Mouse (Mus musculus): ENCODE measurements around the gene Ccdc97. TPM values are rescaled to one million over a fixed set of nuclear protein-coding genes. Genes with fewer than 3 reads are reported as not detected.

Gene Ccdc97
- polyA plus RNA-seq, 1 experiment from 2014 or later, result 30.8 TPM

DNA sequence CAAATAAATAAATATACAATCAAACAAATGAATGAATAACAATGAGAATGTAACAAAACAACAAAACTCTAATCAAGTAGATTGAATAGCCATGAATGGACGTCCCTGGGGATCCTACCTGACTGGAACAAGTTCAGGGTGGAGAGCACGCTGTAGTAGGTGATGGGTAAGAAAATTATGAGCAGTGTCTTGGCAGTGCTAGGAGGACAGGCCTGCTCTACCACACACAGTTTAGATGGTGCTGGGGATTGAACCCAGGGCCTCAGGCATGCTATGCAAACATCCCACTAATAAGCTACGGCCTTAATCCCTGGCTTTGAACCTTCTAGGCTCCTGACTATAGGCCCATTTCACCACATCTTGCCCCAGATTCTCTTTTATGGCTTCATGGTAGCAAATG is 1.4 kb downstream of the Ccdc97 start:
- Histone ChIP-seq H3K4me3 (ENCODE audit: low read depth, low read length) (peak overlapping the region; percentile 73; the same call in 1 of the 2 replicates), H3K9ac (replicated peaks; ENCODE audit: low read depth, low read length) (peak overlapping the region; percentile 51), H3K4me1 (ENCODE audit: control insufficient read depth, insufficient read depth, low read length) (peaks cover 11% of the 10 kb centered on the region; the same call in 1 of the 2 replicates), H3K36me3 (ENCODE audit: control insufficient read depth, insufficient read depth, low read length) (peaks cover 53% of the 10 kb centered on the region), H3K9me3 (ENCODE audit: control insufficient read depth, low read depth, low read length) (no peaks in the 10 kb centered on the region), H3K4me2 (replicated peaks; ENCODE audit: low read depth, low read length) (peak overlapping the region; percentile 92), H3K27ac (ENCODE audit: low read length) (no peak overlapping the region), H3K27me3 (ENCODE audit: control insufficient read depth, insufficient read depth, low read length) (no peaks in the 10 kb centered on the region)
- WGBS, result 90% methylated on average over 3 of the region's 3 CpGs
- ATAC-seq (ENCODE audit: insufficient number of reproducible peaks, insufficient read depth, low FRiP score, low read depth), result no peak

- Histone ChIP-seq H3K4me2 (replicated peaks; ENCODE audit: low read depth, low read length) (no peak overlapping the region), H3K27ac (ENCODE audit: low read length) (no peak overlapping the region), H3K4me1 (ENCODE audit: control insufficient read depth, insufficient read depth, low read length) (peaks cover 21% of the 10 kb centered on the region; the same call in 1 of the 2 replicates), H3K36me3 (ENCODE audit: control insufficient read depth, insufficient read depth, low read length) (peaks cover 41% of the 10 kb centered on the region), H3K9me3 (ENCODE audit: control insufficient read depth, low read depth, low read length) (no peaks in the 10 kb centered on the region), H3K4me3 (ENCODE audit: low read depth, low read length) (no peak overlapping the region), H3K9ac (replicated peaks; ENCODE audit: low read depth, low read length) (no peak overlapping the region), H3K27me3 (ENCODE audit: control insufficient read depth, insufficient read depth, low read length) (no peaks in the 10 kb centered on the region)
- whole genome bisulfite sequencing, result 95% methylated on average over 22 of the region's 22 CpGs
- ATAC-seq (ENCODE audit: insufficient number of reproducible peaks, insufficient read depth, low FRiP score, low read depth), result no peak
Measured at GRCm38 (mm10) chr7:25715731-25716271, 3.1 kb downstream of the Ccdc97 start.

- H3K4me3 ChIP-seq (ENCODE audit: low read depth, low read length), result no peak overlapping the region
- no peak overlapping the region for H3K9ac ChIP-seq (replicated peaks; ENCODE audit: low read depth, low read length)
- H3K9me3 ChIP-seq (ENCODE audit: control insufficient read depth, low read depth, low read length), result no peaks in the 10 kb centered on the region
- H3K36me3 ChIP-seq (ENCODE audit: control insufficient read depth, insufficient read depth, low read length), result peaks cover 36% of the 10 kb centered on the region
- no peak overlapping the region for H3K4me2 ChIP-seq (replicated peaks; ENCODE audit: low read depth, low read length)
- no peak overlapping the region for H3K27ac ChIP-seq (ENCODE audit: low read length)
- H3K4me1 ChIP-seq (ENCODE audit: control insufficient read depth, insufficient read depth, low read length), result peaks cover 33% of the 10 kb centered on the region; the same call in 1 of the 2 replicates
- no peak for ATAC-seq (ENCODE audit: insufficient number of reproducible peaks, insufficient read depth, low FRiP score, low read depth)
- H3K27me3 ChIP-seq (ENCODE audit: control insufficient read depth, insufficient read depth, low read length), result no peaks in the 10 kb centered on the region
- 89% methylated on average over 8 of the region's 8 CpGs for WGBS
Measured at GRCm38 (mm10) chr7:25714581-25714980, 4.3 kb downstream of the Ccdc97 start.

GRCm38 (mm10) chr7:25712801-25713200 is 6.1 kb downstream of the Ccdc97 start:
- WGBS, result 91% methylated on average over 9 of the region's 9 CpGs
- H3K9ac ChIP-seq (replicated peaks; ENCODE audit: low read depth, low read length), result no peak overlapping the region
- peaks cover 28% of the 10 kb centered on the region; the same call in 1 of the 2 replicates for H3K4me1 ChIP-seq (ENCODE audit: control insufficient read depth, insufficient read depth, low read length)
- no peaks in the 10 kb centered on the region for H3K9me3 ChIP-seq (ENCODE audit: control insufficient read depth, low read depth, low read length)
- H3K36me3 ChIP-seq (ENCODE audit: control insufficient read depth, insufficient read depth, low read length), result peaks cover 36% of the 10 kb centered on the region
- no peak overlapping the region for H3K4me2 ChIP-seq (replicated peaks; ENCODE audit: low read depth, low read length)
- H3K27ac ChIP-seq (ENCODE audit: low read length), result no peak overlapping the region
- H3K27me3 ChIP-seq (ENCODE audit: control insufficient read depth, insufficient read depth, low read length), result no peaks in the 10 kb centered on the region
- H3K4me3 ChIP-seq (ENCODE audit: low read depth, low read length), result no peak overlapping the region
- no peak for ATAC-seq (ENCODE audit: insufficient number of reproducible peaks, insufficient read depth, low FRiP score, low read depth)

DNA sequence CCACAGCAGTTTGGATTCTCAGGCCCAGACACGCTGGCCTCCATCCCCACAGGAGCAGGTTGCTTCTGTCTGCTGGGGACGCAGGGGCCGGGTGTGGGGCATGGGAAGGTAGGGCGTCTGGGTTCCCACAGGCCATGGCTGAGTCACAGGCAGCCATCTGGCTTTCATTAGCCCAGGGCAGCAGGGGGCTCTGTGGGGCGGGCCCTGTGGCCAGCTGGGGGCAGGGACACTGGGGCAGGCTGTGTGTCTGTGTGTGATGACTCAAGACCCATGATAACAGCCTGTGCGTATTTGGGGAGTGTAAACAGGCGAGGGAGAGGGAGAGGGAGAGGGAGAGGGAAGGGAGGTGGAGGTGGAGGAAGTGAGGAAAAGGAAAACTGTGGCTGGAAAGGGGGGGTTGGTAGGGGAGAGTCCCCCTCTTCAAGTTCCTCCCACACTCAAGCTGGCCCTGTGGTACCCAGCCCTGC is 7.1 kb downstream of the Ccdc97 start:
- Histone ChIP-seq H3K9ac (replicated peaks; ENCODE audit: low read depth, low read length) (no peak overlapping the region), H3K4me3 (ENCODE audit: low read depth, low read length) (no peak overlapping the region), H3K36me3 (ENCODE audit: control insufficient read depth, insufficient read depth, low read length) (peaks cover 36% of the 10 kb centered on the region), H3K27ac (ENCODE audit: low read length) (no peak overlapping the region), H3K4me1 (ENCODE audit: control insufficient read depth, insufficient read depth, low read length) (peaks cover 34% of the 10 kb centered on the region; the same call in 1 of the 2 replicates), H3K27me3 (ENCODE audit: control insufficient read depth, insufficient read depth, low read length) (no peaks in the 10 kb centered on the region), H3K9me3 (ENCODE audit: control insufficient read depth, low read depth, low read length) (no peaks in the 10 kb centered on the region), H3K4me2 (replicated peaks; ENCODE audit: low read depth, low read length) (no peak overlapping the region)
- ATAC-seq (ENCODE audit: insufficient number of reproducible peaks, insufficient read depth, low FRiP score, low read depth), result peak; percentile 19; the same call in 1 of the 2 replicates
- 20% methylated on average over 6 of the region's 7 CpGs for WGBS

DNA sequence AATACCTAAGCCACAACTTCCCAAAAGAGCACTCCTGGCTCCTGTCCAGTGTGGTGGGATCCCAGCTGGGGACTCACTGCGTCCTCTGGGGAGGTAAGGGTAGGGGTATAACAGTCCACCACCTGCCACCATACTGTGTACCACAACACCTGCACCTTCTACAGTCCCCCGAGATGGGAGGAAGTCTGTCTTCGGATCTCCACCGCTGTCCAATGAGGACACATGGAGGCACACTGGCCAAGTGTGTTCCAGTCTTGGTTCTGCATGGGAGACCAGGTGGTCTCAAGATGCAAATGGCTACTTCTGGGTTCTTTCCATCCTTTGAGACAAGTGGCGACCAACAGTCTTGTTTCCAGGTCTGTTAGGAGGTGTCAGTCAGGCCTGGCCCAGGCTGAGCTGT is 7.7 kb downstream of the Ccdc97 start:
- Histone ChIP-seq H3K4me3 (ENCODE audit: low read depth, low read length) (no peak overlapping the region), H3K9ac (replicated peaks; ENCODE audit: low read depth, low read length) (no peak overlapping the region), H3K4me2 (replicated peaks; ENCODE audit: low read depth, low read length) (no peak overlapping the region), H3K9me3 (ENCODE audit: control insufficient read depth, low read depth, low read length) (no peaks in the 10 kb centered on the region), H3K27ac (ENCODE audit: low read length) (no peak overlapping the region), H3K4me1 (ENCODE audit: control insufficient read depth, insufficient read depth, low read length) (peaks cover 38% of the 10 kb centered on the region; the same call in 1 of the 2 replicates), H3K27me3 (ENCODE audit: control insufficient read depth, insufficient read depth, low read length) (no peaks in the 10 kb centered on the region), H3K36me3 (ENCODE audit: control insufficient read depth, insufficient read depth, low read length) (peaks cover 36% of the 10 kb centered on the region)
- ATAC-seq (ENCODE audit: insufficient number of reproducible peaks, insufficient read depth, low FRiP score, low read depth), result no peak
- 62% methylated on average over 5 of the region's 5 CpGs for WGBS

DNA sequence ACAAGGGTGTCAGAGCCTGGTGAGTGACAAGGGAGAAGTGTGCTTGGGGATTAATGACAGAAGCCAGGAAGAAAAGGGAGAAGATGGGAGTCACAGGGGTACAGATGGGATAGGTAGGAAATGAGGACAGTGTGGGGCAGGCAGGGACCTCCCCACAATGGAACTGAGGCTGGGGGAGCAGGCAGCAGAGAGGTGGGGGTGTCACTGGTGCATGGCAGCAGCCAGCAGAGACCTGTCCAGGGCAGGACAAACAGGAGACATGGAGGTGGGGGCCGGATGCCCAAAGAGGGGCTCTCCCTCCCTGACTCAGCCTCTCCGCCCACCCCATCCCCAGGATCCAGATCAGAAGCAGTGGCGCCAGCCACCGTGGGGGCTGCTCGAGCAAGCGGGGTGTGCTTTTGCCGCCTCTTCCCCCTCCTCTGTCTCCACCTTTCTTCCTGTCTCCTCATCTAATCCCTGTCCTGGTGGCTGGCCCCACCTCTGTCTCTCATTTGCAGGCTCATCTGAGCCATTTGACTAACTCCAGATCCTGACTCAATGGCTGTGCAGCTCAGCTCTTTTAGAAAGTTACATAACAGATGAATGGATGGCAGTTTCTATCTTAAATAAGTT is 8.3 kb downstream of the Ccdc97 start:
- H3K9ac ChIP-seq (replicated peaks; ENCODE audit: low read depth, low read length), result no peak overlapping the region
- no peak overlapping the region for H3K4me2 ChIP-seq (replicated peaks; ENCODE audit: low read depth, low read length)
- peaks cover 30% of the 10 kb centered on the region for H3K36me3 ChIP-seq (ENCODE audit: control insufficient read depth, insufficient read depth, low read length)
- H3K27me3 ChIP-seq (ENCODE audit: control insufficient read depth, insufficient read depth, low read length), result no peaks in the 10 kb centered on the region
- no peaks in the 10 kb centered on the region for H3K9me3 ChIP-seq (ENCODE audit: control insufficient read depth, low read depth, low read length)
- H3K27ac ChIP-seq (ENCODE audit: low read length), result peak overlapping the region; percentile 33; the same call in 1 of the 2 replicates
- WGBS, result 8% methylated on average over 7 of the region's 7 CpGs
- H3K4me1 ChIP-seq (ENCODE audit: control insufficient read depth, insufficient read depth, low read length), result peaks cover 43% of the 10 kb centered on the region; the same call in 1 of the 2 replicates
- no peak overlapping the region for H3K4me3 ChIP-seq (ENCODE audit: low read depth, low read length)
- no peak; the same call in 1 of the 2 replicates for ATAC-seq (ENCODE audit: insufficient number of reproducible peaks, insufficient read depth, low FRiP score, low read depth)

DNA sequence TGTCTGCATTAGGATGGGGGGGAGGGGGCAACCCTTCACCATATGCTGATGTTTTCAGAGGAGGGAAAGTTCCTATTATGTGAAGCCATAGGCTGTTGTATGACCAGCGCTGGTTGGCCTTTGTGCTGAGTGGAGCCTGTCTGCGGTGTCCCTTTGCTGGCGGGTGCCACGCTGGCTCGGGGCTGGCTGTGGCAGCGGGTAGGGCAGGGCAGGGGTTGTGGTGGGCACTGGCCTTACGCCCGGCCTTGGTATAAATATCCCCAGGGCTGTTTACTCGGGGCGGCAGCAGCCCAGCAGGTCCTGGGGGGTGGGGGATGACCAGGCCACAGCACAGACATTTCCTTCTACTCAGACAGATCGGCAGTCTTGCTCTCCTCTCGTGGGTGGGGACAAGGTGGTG is 8.9 kb downstream of the Ccdc97 start:
- Histone ChIP-seq H3K4me2 (replicated peaks; ENCODE audit: low read depth, low read length) (no peak overlapping the region), H3K27me3 (ENCODE audit: control insufficient read depth, insufficient read depth, low read length) (no peaks in the 10 kb centered on the region), H3K36me3 (ENCODE audit: control insufficient read depth, insufficient read depth, low read length) (peaks cover 24% of the 10 kb centered on the region), H3K4me1 (ENCODE audit: control insufficient read depth, insufficient read depth, low read length) (peaks cover 43% of the 10 kb centered on the region; the same call in 1 of the 2 replicates), H3K4me3 (ENCODE audit: low read depth, low read length) (no peak overlapping the region), H3K9ac (replicated peaks; ENCODE audit: low read depth, low read length) (no peak overlapping the region), H3K9me3 (ENCODE audit: control insufficient read depth, low read depth, low read length) (no peaks in the 10 kb centered on the region), H3K27ac (ENCODE audit: low read length) (peak overlapping the region; percentile 44; the same call in 1 of the 2 replicates)
- WGBS, result 15% methylated on average over 12 of the region's 12 CpGs
- ATAC-seq (ENCODE audit: insufficient number of reproducible peaks, insufficient read depth, low FRiP score, low read depth), result no peak
